Mouse (Mus musculus) ES-E14 (cell line): ENCODE data around the gene Lamtor2.

Experiments used
- CHD2 ChIP-seq: IDR thresholded peaks from 2 replicates; pipeline ENCODE4 v1.6.1; 2014; ENCODE audit warnings: mild to moderate bottlenecking, low read depth, low read length, inconsistent platforms
- MAFK ChIP-seq: IDR thresholded peaks from 2 replicates; pipeline ENCODE4 v1.6.1; 2014; ENCODE audit warnings: mild to moderate bottlenecking, low read depth, low read length, inconsistent platforms; ENCODE audit not compliant: insufficient read depth
- ZC3H11A ChIP-seq: IDR thresholded peaks from 2 replicates; pipeline ENCODE4 v1.6.1; 2012; ENCODE audit warnings: low read depth, mild to moderate bottlenecking, inconsistent platforms, low read length, borderline replicate concordance
- ZNF384 ChIP-seq: IDR thresholded peaks from 2 replicates; pipeline ENCODE4 v1.6.1; 2012; ENCODE audit warnings: low read depth, low read length, inconsistent platforms

DNA sequence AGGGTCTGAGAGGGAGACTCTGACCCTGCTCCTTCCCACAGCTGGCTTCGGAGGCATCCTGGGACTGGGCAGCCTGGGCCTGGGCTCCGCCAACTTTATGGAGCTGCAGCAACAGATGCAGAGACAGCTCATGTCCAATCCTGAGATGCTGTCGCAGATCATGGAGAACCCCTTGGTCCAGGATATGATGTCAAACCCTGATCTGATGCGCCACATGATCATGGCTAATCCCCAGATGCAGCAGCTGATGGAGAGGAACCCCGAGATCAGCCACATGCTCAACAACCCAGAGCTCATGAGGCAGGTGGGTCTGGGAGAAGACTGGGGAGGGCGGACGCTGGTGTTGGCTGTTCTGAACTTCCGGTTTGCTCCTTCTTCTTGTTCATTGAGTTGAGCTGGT lies 3.7 kb upstream of the Lamtor2 start:
- TF ChIP-seq MAFK = no peak
- TF ChIP-seq CHD2 = no peak
- TF ChIP-seq ZC3H11A = no peak
- TF ChIP-seq ZNF384 = no peak
